Mouse (Mus musculus): ENCODE measurements at regions not wholly inside any gene's neighbourhood (a gene's known extent, or its start where the extent isn't known, plus 50 kb on each side); places are given as distances from the start of the nearest gene placed in this dataset.

DNA sequence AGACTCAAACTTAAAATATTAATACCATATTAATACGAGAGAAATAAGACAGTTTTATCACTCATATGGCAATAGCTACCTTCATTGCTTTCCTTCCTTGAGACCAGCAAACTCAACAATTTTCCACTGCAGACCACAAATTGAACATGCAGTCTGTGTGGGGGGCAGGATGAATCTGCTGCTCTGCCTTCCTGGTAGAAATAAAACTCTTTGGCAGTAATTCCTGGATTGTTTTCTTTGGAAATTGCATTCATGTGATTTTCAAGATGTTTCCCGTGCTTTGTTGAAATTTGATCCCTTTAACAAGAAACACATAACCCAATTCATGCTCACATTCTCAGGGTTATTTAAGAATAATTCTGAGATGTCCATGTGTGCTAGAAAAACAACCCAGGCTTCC, 555.1 kb upstream of the Clint1 start:
- ATAC-seq (ENCODE audit: low FRiP score, low TSS enrichment), result no peak
- H3K9me3 ChIP-seq (ENCODE audit: control insufficient read depth, low read length), result no peaks in the 10 kb centered on the region
- no peaks in the 10 kb centered on the region for H3K4me1 ChIP-seq (ENCODE audit: control insufficient read depth, insufficient read depth, low read length)
- no peaks in the 10 kb centered on the region for H3K27me3 ChIP-seq (ENCODE audit: control insufficient read depth, insufficient read depth, low read length)
- no peak for DNase-seq
- H3K9ac ChIP-seq (replicated peaks; ENCODE audit: low read length), result no peak overlapping the region
- H3K4me3 ChIP-seq (replicated peaks; ENCODE audit: low read depth, low read length), result no peak overlapping the region
- H3K4me2 ChIP-seq (ENCODE audit: low read length), result no peak overlapping the region
- H3K27ac ChIP-seq (replicated peaks; ENCODE audit: low read depth, low read length), result no peak overlapping the region
- WGBS, result 87% methylated on average over 2 of the region's 2 CpGs
- H3K36me3 ChIP-seq (ENCODE audit: control insufficient read depth, insufficient read depth, low read length), result no peaks in the 10 kb centered on the region

DNA sequence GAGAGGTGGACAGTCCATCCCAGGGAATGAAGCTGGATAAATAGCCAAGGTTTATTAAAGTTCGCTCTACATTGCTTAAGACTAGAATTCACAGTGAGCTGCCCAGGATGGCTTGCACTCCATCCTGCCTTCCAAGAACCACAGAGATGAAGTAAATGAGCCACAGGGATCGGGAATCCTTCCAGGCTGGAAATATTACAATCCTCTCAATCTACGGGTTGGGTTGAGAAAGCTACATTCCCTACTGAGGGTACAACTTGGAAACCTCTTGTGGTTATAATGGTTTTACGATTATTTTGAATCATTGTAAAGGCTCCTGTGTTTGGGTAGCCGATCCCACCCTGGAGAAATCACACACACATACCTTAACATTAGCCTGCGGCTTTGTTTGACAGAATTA, 539.9 kb upstream of the Clint1 start:
- Histone ChIP-seq H3K4me3 (replicated peaks; ENCODE audit: low read depth, low read length) (no peak overlapping the region), H3K36me3 (ENCODE audit: control insufficient read depth, insufficient read depth, low read length) (no peaks in the 10 kb centered on the region), H3K9me3 (ENCODE audit: control insufficient read depth, low read length) (no peaks in the 10 kb centered on the region), H3K4me1 (ENCODE audit: control insufficient read depth, insufficient read depth, low read length) (no peaks in the 10 kb centered on the region), H3K27me3 (ENCODE audit: control insufficient read depth, insufficient read depth, low read length) (no peaks in the 10 kb centered on the region), H3K27ac (replicated peaks; ENCODE audit: low read depth, low read length) (no peak overlapping the region), H3K9ac (replicated peaks; ENCODE audit: low read length) (no peak overlapping the region), H3K4me2 (ENCODE audit: low read length) (no peak overlapping the region)
- DNase-seq (no peak), ATAC-seq (ENCODE audit: low FRiP score, low TSS enrichment) (no peak)
- WGBS, result 92% methylated on average over 6 of the region's 6 CpGs

DNA sequence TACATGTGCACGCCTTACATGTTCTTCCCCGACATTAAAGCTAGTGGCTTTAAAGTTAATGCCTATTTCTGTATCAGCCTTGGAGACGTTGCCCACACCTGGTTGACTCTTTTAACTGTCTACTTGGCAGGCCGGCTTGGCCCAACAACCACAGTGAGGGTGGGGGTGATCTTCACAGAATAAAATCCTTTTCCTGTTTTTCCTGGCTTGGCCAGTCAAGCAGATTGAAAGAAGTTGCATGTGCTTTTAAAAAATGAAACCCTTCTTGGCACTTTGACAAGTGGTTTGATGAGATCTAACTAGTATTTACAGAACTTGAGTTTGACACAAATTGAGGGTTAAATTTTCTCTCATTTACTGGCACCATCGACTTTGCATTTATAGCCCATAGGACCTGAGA, 528.1 kb upstream of the Clint1 start:
- no peak for DNase-seq
- no peak overlapping the region for H3K27ac ChIP-seq (replicated peaks; ENCODE audit: low read depth, low read length)

DNA sequence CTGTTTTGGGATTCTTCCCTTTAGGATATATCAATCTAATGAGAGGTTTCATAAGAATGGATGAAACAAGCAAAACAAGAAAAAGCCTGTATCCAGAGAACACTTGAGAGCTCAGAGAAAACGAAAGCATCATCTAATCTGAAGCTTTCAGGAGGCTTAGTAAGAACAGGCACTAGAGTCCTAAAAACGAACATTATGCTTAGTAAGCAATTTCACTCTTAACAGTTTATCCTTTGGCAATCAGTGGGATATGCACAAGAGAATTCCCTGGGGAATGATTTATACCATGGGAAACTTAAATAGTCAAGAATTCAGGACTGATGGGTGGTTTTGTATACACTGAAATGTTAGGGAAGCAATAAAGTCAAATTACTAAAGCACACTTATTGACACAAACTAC, 521.5 kb upstream of the Clint1 start:
- Histone ChIP-seq H3K4me3 (replicated peaks; ENCODE audit: low read depth, low read length) (no peak overlapping the region), H3K4me1 (ENCODE audit: control insufficient read depth, insufficient read depth, low read length) (no peaks in the 10 kb centered on the region), H3K27me3 (ENCODE audit: control insufficient read depth, insufficient read depth, low read length) (no peaks in the 10 kb centered on the region), H3K9me3 (ENCODE audit: control insufficient read depth, low read length) (no peaks in the 10 kb centered on the region), H3K27ac (replicated peaks; ENCODE audit: low read depth, low read length) (no peak overlapping the region), H3K36me3 (ENCODE audit: control insufficient read depth, insufficient read depth, low read length) (no peaks in the 10 kb centered on the region), H3K4me2 (ENCODE audit: low read length) (no peak overlapping the region), H3K9ac (replicated peaks; ENCODE audit: low read length) (no peak overlapping the region)
- 73% methylated on average over 2 of the region's 2 CpGs for WGBS
- ATAC-seq (ENCODE audit: low FRiP score, low TSS enrichment) (no peak), DNase-seq (no peak)

More for the DNA sequence above, 528.1 kb upstream of the Clint1 start:
- ATAC-seq (ENCODE audit: low FRiP score, low TSS enrichment), result no peak
- Histone ChIP-seq H3K27me3 (ENCODE audit: control insufficient read depth, insufficient read depth, low read length) (no peaks in the 10 kb centered on the region), H3K9me3 (ENCODE audit: control insufficient read depth, low read length) (no peaks in the 10 kb centered on the region), H3K9ac (replicated peaks; ENCODE audit: low read length) (no peak overlapping the region), H3K4me3 (replicated peaks; ENCODE audit: low read depth, low read length) (no peak overlapping the region), H3K36me3 (ENCODE audit: control insufficient read depth, insufficient read depth, low read length) (no peaks in the 10 kb centered on the region), H3K4me2 (ENCODE audit: low read length) (no peak overlapping the region), H3K4me1 (ENCODE audit: control insufficient read depth, insufficient read depth, low read length) (no peaks in the 10 kb centered on the region)
- 88% methylated on average over 5 of the region's 5 CpGs for WGBS

DNA sequence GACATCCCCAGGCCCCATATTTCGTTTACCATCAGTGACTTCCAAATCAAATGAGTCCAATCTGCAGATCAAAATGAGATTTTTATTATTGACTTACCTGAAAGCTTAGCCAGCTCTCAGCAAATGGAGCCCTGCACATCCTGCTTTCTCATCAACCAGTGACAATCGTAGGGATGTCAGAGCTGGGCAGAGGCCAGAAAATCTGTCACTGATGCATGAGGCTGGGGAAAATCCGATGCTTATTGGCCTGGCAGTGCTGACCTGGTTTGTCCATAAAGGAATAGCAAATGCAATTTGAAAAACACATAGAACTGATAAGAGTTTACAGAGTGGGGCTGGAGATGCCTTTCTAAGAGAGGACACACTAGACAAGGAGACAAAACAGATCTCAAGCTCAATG, 518.1 kb upstream of the Clint1 start:
- Histone ChIP-seq H3K27me3 (ENCODE audit: control insufficient read depth, insufficient read depth, low read length) (no peaks in the 10 kb centered on the region), H3K9ac (replicated peaks; ENCODE audit: low read length) (no peak overlapping the region), H3K4me3 (replicated peaks; ENCODE audit: low read depth, low read length) (no peak overlapping the region), H3K4me1 (ENCODE audit: control insufficient read depth, insufficient read depth, low read length) (no peaks in the 10 kb centered on the region), H3K9me3 (ENCODE audit: control insufficient read depth, low read length) (no peaks in the 10 kb centered on the region), H3K4me2 (ENCODE audit: low read length) (no peak overlapping the region), H3K36me3 (ENCODE audit: control insufficient read depth, insufficient read depth, low read length) (no peaks in the 10 kb centered on the region), H3K27ac (replicated peaks; ENCODE audit: low read depth, low read length) (no peak overlapping the region)
- DNase-seq (no peak), ATAC-seq (ENCODE audit: low FRiP score, low TSS enrichment) (no peak)
- WGBS, result 78% methylated on average over 3 of the region's 3 CpGs

DNA sequence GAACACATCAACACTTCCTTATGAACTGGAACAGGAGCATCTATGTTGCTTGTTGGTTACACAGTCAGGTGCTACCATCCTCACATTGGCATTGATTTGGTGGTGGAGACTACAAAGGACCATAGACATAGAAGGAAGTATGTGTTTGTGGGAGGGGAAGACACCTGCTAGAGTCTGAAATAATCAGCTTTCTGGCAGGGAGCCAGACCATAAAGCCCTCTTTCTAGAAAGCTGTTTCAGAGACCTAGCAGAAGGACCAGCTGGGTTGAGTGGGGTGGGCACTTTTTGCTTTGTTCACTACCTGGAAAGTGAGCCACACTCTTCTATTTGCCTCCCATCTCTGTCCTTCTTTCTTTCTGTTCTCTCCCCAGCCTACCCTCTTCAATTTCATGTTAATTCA, 502.5 kb upstream of the Clint1 start:
- Histone ChIP-seq H3K4me1 (ENCODE audit: control insufficient read depth, insufficient read depth, low read length) (no peaks in the 10 kb centered on the region), H3K27ac (replicated peaks; ENCODE audit: low read depth, low read length) (no peak overlapping the region), H3K4me2 (ENCODE audit: low read length) (no peak overlapping the region), H3K9me3 (ENCODE audit: control insufficient read depth, low read length) (no peaks in the 10 kb centered on the region), H3K4me3 (replicated peaks; ENCODE audit: low read depth, low read length) (no peak overlapping the region), H3K36me3 (ENCODE audit: control insufficient read depth, insufficient read depth, low read length) (no peaks in the 10 kb centered on the region), H3K9ac (replicated peaks; ENCODE audit: low read length) (no peak overlapping the region), H3K27me3 (ENCODE audit: control insufficient read depth, insufficient read depth, low read length) (no peaks in the 10 kb centered on the region)
- ATAC-seq (ENCODE audit: low FRiP score, low TSS enrichment), result no peak
- DNase-seq, result no peak

DNA sequence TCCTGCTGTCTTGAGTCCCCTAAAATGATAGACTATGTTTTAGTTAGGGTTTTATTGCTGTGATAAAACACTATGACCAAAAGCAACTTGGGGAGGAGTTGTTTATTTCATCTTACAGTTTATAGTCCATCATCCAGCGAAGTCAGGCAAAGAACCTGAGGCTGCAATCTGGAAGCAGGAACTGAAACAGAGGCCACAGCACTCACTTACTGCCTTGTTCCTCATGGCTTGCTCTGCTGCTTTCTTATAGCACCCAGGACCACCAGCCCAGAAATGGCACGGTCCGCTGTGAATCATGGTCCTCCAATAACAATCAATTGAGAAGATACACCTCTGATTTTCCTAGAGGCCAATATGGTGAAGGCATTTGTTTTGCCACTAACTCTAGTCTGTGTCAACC, 486.5 kb upstream of the Clint1 start:
- DNase-seq (no peak), ATAC-seq (ENCODE audit: low FRiP score, low TSS enrichment) (no peak)
- H3K36me3 ChIP-seq (ENCODE audit: control insufficient read depth, insufficient read depth, low read length), result no peaks in the 10 kb centered on the region
- H3K27me3 ChIP-seq (ENCODE audit: control insufficient read depth, insufficient read depth, low read length), result no peaks in the 10 kb centered on the region
- H3K4me1 ChIP-seq (ENCODE audit: control insufficient read depth, insufficient read depth, low read length), result no peaks in the 10 kb centered on the region
- no peak overlapping the region for H3K4me2 ChIP-seq (ENCODE audit: low read length)
- H3K4me3 ChIP-seq (replicated peaks; ENCODE audit: low read depth, low read length), result no peak overlapping the region
- WGBS, result 92% methylated on average over 3 of the region's 3 CpGs
- no peak overlapping the region for H3K9ac ChIP-seq (replicated peaks; ENCODE audit: low read length)
- H3K27ac ChIP-seq (replicated peaks; ENCODE audit: low read depth, low read length), result no peak overlapping the region
- H3K9me3 ChIP-seq (ENCODE audit: control insufficient read depth, low read length), result no peaks in the 10 kb centered on the region

DNA sequence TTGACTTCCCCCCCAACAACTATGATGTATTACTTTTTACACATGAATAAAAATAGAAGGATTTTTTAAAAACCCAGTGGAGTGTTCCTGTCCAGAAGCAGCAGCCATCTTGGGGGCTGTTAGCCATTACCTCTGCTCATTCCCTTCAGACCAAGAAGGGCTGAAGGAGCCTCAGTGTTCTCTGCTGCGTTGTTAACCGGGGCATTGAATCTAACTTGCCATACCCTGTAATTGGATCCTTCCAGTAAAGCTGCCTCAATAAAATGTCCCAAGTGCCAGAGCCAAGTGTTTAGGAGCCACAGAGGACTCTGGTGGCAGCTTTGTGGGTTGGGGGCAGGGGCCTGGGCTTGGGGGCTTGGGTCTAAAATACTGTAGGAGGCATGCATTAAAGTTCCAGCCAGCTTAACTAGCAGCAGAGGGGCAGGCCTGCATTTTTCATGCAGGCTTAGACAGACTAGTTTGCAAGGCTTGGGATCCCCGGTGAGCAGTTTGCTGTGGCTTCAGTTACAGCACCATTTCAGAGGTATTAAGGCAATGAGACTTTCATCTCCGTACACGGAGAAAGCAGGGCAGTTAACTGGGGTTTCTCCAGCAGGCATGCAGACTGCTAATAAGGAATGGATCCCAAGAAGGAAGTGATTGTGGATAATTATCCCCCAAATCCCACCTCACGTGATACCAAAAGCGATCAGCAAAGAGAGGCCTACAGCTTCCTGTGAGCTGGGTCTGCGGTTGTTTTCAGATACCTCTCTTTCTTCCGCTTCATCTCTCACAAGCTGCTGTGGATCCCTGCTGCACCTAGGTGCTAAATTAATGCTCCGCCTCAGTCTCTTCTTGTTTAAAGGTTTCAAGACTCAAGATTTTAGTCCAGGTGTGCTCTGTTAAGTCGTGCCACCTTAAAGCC, 462.4 kb upstream of the Clint1 start:
- Histone ChIP-seq H3K4me1 (ENCODE audit: control insufficient read depth, insufficient read depth, low read length) (0 out of 2 replicates have a peak, but pooled peaks cover 4% of the 10 kb centered on the region), H3K27me3 (ENCODE audit: control insufficient read depth, insufficient read depth, low read length) (no peaks in the 10 kb centered on the region), H3K9me3 (ENCODE audit: control insufficient read depth, low read length) (no peaks in the 10 kb centered on the region), H3K9ac (replicated peaks; ENCODE audit: low read length) (no peak overlapping the region), H3K4me2 (ENCODE audit: low read length) (no peak overlapping the region), H3K36me3 (ENCODE audit: control insufficient read depth, insufficient read depth, low read length) (no peaks in the 10 kb centered on the region), H3K27ac (replicated peaks; ENCODE audit: low read depth, low read length) (peak overlapping the region; percentile 64), H3K4me3 (replicated peaks; ENCODE audit: low read depth, low read length) (no peak overlapping the region)
- DNase-seq (peak; percentile 48), ATAC-seq (ENCODE audit: low FRiP score, low TSS enrichment) (no peak; the same call in 1 of the 2 replicates)
- 60% methylated on average over 11 of the region's 11 CpGs for WGBS

DNA sequence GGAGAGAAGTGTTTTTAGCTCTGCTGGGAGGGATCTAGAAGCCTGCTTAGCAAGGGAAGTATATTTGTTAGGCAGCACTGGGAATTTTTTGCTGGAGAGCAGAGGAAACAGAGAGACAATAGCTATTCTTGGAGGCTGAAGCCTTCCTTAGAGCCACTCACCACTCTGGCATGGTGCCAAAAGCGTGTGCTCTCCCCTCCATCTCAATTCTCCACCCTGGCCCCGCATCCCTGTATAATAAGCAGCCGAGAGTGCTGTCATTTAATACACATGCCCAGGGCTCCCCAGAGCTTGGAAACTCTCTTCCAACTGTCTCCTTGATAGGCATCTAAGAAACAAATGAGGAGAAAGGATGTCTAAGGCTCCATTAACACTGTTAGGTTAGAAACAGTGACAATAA, 455.8 kb upstream of the Clint1 start:
- Histone ChIP-seq H3K27ac (replicated peaks; ENCODE audit: low read depth, low read length) (0 out of 2 replicates have a peak overlapping the region, but pooled peaks have one; percentile 28), H3K4me2 (ENCODE audit: low read length) (no peak overlapping the region), H3K36me3 (ENCODE audit: control insufficient read depth, insufficient read depth, low read length) (no peaks in the 10 kb centered on the region), H3K4me3 (replicated peaks; ENCODE audit: low read depth, low read length) (no peak overlapping the region), H3K27me3 (ENCODE audit: control insufficient read depth, insufficient read depth, low read length) (no peaks in the 10 kb centered on the region), H3K4me1 (ENCODE audit: control insufficient read depth, insufficient read depth, low read length) (peaks cover 8% of the 10 kb centered on the region; the same call in 1 of the 2 replicates), H3K9me3 (ENCODE audit: control insufficient read depth, low read length) (no peaks in the 10 kb centered on the region), H3K9ac (replicated peaks; ENCODE audit: low read length) (no peak overlapping the region)
- WGBS, result 18% methylated on average over 3 of the region's 3 CpGs
- ATAC-seq (ENCODE audit: low FRiP score, low TSS enrichment), result no peak; the same call in 1 of the 2 replicates
- peak; percentile 82 for DNase-seq
